Mouse (Mus musculus) R1 (cell line): Measurements from ENCODE around the gene Rab22a.
A peak's percentile ranks its signal among the peaks of the same experiment; 100 is the strongest.
"Not testable (repeated sequence)": the region's sequence is repeated elsewhere in the genome, so short reads cannot be mapped to it uniquely, and the experiment has no call there.

Source experiments
- DNase-seq: peaks from one replicate; pipeline ENCODE4 v3.0.0-alpha.2; 2018; ENCODE audit warnings: low read depth, low spot score

Rab22a gene

DNA sequence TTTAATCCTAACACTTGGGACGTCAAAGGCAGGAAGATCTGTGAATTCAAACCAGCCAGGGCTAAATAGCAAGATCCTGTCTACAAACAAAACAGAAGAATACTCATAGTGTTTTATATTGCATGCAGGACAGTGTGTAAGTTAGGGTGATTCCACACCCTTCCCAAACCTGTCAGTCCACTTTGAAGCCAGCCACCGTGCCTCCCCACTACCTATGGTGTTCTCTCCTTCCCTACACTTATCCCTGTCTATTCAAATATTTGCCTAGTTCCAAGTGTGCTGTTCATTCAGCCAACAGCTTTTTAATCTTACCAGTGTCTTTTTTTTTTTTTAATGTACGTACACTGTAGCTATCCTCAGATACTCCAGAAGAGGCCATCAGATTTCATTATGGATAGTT, 7.3 kb downstream of the Rab22a start:
- no peak for DNase-seq

DNA sequence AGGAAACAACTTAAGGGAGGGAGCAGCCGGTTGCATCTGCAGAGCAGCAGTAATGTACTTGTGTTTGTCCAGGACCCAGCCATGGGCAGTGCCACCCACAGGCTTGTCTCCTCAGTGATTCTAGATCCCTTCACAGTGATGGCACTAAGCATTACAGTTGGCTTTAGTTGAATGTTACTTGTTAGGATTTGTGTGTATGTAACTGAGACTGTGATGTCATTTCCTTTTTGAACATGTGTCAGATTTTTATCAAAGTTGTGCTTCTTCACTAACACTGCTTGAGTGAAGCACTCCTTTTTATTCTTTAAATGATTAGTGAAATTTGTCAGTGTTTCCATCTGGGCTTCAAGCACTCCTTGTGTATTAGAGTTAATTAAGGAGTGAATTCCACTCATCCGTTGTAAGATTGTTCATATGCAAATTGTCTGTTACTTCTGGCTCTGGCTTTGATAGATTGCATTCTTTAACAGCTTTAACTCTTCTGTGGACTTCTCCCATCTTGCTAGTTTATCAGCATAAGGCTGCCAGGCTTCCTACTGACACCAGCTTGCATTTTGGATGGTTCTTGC, 12.9 kb downstream of the Rab22a start:
- no peak for DNase-seq

GRCm38 (mm10) chr2:173673469-173673868, 13.9 kb downstream of the Rab22a start:
- DNase-seq, result no peak

DNA sequence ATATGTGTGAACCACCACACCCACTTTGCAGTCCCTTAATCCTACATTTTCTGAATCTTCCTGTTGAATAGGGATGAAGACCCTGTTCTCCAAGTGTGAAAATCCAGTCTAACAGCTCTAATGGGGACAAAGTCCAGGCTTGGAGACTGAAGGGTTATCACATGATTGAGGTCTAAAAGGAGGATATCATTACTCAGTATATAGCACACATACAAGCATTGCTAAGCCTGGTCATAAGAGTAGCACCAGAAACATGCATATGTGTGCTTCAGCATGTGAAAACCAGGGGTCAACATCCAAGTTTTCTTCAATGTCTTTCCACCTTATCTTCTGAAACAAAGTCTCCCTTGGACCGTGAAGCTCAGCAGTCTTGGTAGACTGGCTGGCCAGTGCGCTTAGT, 19.0 kb downstream of the Rab22a start:
- no peak for DNase-seq

- no peak for DNase-seq
Measured at GRCm38 (mm10) chr2:173679217-173679616, 19.7 kb downstream of the Rab22a start.

GRCm38 (mm10) chr2:173680153-173680552, 20.6 kb downstream of the Rab22a start:
- DNase-seq, result peak; percentile 21

GRCm38 (mm10) chr2:173682773-173683172, 23.2 kb downstream of the Rab22a start:
- DNase-seq, result peak; percentile 26

- no peak for DNase-seq
Measured at GRCm38 (mm10) chr2:173685781-173686361, 26.3 kb downstream of the Rab22a start.

- DNase-seq, result no peak
Measured at GRCm38 (mm10) chr2:173687363-173687762, 27.8 kb downstream of the Rab22a start.

GRCm38 (mm10) chr2:173689835-173690234, 30.3 kb downstream of the Rab22a start:
- no peak for DNase-seq

DNA sequence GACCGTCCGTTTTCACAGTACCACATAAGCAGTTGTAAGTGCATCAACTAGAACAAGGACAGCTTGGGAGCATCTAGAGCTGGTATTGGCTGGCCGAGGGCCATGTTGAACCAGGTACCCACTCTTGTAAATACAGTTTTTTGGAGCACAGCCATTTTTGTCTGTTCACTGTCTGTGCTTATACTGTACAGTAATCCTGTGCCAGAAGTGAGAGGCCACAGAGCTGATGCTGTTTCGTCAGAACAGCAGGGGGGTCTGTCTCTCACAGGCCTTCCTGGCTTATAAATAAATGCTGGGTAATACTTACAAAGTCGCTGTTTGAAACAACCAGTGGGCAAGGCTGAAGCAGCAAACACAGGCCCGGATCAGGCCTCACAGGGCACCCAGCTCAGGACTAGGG, 32.2 kb downstream of the Rab22a start:
- no peak for DNase-seq

DNA sequence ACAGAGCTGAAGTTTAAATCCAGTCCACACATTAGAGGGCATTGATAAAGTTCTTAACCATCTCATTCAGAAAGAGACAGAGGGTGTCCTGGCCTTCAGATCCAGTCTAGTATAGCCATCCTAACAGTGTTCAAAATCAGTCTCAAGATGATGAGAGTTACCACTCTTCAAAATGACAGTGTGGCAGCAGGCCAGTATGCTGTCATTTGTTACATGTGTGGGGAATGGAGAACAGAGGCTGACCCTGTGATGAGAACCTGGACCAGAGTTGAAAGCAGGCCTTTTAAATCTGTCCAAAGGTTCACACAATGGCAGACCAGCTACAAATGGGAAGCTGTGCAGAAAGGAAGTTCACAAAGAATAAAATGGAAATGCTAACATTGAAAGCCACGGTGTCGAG, 33.1 kb downstream of the Rab22a start:
- no peak for DNase-seq

DNA sequence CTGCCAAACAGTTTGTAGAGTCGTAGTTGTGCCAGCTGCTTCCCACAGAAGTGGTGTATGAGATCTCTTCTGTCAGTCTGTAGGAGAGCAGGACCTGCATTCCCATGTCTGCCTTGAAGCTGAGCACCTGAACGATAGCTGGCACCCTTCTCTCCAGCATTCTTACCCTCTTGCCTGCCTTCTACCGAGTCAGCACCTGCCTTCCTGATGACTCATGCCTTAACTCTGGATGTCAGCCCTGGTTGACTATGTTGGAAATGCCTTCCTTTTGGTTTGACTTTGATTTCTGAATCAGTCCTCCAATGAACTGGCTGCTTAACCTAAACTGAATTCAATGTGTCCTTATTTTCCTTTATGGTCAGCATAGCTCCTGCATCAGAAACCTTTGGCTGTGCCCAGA, 39.3 kb downstream of the Rab22a start:
- no peak for DNase-seq

- DNase-seq, result no peak
Measured at GRCm38 (mm10) chr2:173702096-173702866, 42.7 kb downstream of the Rab22a start.

- no peak for DNase-seq
Measured at GRCm38 (mm10) chr2:173702867-173703237, 43.3 kb downstream of the Rab22a start.

DNA sequence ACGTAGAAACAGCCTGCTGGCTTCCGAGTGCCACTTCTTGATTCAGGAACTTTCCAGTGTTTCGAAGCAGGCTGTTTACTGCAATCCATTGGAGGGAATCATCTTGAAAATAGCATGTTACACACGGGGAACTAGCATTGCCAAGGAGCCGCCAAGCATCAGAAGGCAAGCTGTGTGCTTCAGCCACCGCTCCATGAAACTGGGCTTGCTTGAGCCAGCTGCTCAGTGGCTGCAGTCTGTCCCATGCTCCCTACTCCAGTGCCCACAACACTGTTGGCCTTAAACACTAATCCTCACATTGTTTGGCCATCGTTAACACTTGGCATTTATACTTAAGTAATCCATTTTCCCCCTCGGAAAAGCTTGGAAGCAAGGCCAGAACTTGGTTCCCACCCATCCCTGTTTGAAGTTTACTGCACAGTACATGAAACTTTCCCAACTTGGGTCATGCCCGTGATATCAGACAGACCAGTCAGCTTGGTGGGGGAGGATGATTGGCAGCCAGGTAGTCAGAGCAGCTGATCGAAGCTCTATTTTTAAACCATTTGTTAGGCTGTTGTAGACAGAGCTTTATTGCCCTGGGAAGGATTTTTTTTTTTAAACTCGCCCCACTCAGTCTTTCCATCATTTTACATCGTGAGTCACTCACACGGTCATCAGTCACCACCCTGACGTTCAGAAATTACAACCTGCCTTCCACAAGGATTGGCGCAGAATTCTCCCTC, 46.4 kb downstream of the Rab22a start:
- no peak for DNase-seq

GRCm38 (mm10) chr2:173707626-173708025, 48.1 kb downstream of the Rab22a start:
- not testable (repeated sequence) for DNase-seq

- DNase-seq, result peak; percentile 49
Measured at GRCm38 (mm10) chr2:173710193-173710592, 50.6 kb downstream of the Rab22a start.

GRCm38 (mm10) chr2:173712656-173713055, 53.1 kb downstream of the Rab22a start:
- no peak for DNase-seq

DNA sequence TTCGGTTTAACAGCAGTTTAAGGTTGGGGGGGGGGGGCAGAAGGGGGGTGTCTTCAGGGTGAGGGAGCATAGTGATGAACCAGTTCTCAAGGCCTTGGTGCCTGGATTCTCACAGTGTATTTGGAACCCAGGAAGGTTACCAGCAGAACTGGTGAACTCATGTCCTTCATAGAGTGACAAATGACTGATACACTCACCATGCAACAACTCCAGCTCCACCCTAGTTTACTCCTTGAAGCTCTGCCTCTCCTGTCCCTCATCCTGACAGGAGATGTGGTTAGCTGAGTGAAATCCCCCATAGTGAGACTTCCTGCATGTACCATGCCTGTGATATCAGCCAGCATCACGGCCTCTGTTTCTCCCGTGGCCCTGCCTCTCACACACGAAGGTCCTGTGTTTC, 53.7 kb downstream of the Rab22a start:
- DNase-seq, result no peak

- DNase-seq, result no peak
Measured at GRCm38 (mm10) chr2:173714620-173715218, 55.2 kb downstream of the Rab22a start.

DNA sequence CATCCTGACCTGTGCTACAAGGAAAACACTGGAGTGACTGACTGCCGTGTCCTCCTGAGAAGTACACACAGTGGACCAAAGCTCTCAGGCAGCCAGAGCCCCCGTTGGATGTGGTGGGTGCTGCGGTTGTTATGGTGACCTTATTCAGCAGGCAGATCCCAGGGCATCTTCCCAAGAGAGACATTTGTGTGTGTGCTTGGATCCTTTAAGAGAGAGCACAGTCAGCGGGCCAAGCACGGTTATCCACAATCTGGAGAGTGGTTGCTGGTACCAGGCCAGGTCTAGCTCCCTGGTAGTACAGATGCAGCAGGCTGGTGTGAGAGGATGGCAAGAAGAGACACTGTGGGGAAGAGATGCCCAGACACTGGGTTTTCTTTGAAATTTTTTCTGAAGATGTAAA, 57.4 kb downstream of the Rab22a start:
- DNase-seq, result no peak
